Mouse (Mus musculus) kidney, adult 2 months (tissue): Measurements from ENCODE around the gene Ggcx. TPM values are rescaled to one million over a fixed set of nuclear protein-coding genes. Genes with fewer than 3 reads are reported as not detected.

Experiments
- DNase-seq: peaks from one replicate; pipeline ENCODE4 v3.0.0; 2021
- H3K27ac ChIP-seq: fragments of 200-500 bp; 2 replicates; pipeline ENCODE4 v1.5.1; 2012; ENCODE audit warnings: low read depth, low read length, control low read depth, inconsistent platforms; ENCODE audit not compliant: insufficient read depth
- H3K27me3 ChIP-seq: fragments of 200-500 bp; replicated peaks from 2 replicates; pipeline ENCODE4 v1.6.1; 2012; ENCODE audit warnings: mild to moderate bottlenecking, moderate library complexity, low read length, inconsistent platforms; ENCODE audit not compliant: control insufficient read depth, insufficient read depth
- H3K36me3 ChIP-seq: fragments of 200-500 bp; 2 replicates; pipeline ENCODE4 v1.6.1; 2012; ENCODE audit warnings: mild to moderate bottlenecking, moderate library complexity, low read length, inconsistent platforms; ENCODE audit not compliant: control insufficient read depth, insufficient read depth
- H3K4me1 ChIP-seq: fragments of 200-500 bp; 2 replicates; pipeline ENCODE4 v1.6.1; 2011; ENCODE audit warnings: low read length; ENCODE audit not compliant: control insufficient read depth, insufficient read depth
- H3K4me3 ChIP-seq: fragments of 200-500 bp; 2 replicates; pipeline ENCODE4 v1.5.1; 2011; ENCODE audit warnings: mild to moderate bottlenecking, low read depth, low read length, control low read depth; ENCODE audit not compliant: insufficient read depth
- CTCF ChIP-seq: fragments of 200-500 bp; conservative IDR thresholded peaks from 2 replicates; pipeline ENCODE4 v1.5.1; 2011; ENCODE audit warnings: low read depth, mild to moderate bottlenecking, control low read depth, low read length, moderate library complexity, mixed read lengths; ENCODE audit not compliant: insufficient read depth, insufficient read length
- POLR2A ChIP-seq: fragments of 200-500 bp; IDR thresholded peaks from one replicate; pipeline ENCODE4 v1.6.1; 2011; ENCODE audit warnings: low read depth, low read length, control low read depth
- WGBS: fragments of 180-500 bp; shearing (Covaris S2); methylation state at CpG from one replicate; pipeline ENCODE4 v1.1.7; 2018; 5-methylcytosine and 5-hydroxymethylcytosine counted together
- polyA plus RNA-seq: library from polyadenylated mRNA; depleted of rRNA; stranded (reverse); fragments of >200 nt; gene quantifications from 2 replicates; pipeline ENCODE4 v1.2.3, GENCODE M21; 2012

The Ggcx gene
- polyA plus RNA-seq, 1 experiment, result 17.9 TPM

GRCm38 (mm10) chr6:72415964-72416772 lies 2.1 kb downstream of the Ggcx start:
- 0 out of 2 replicates have a peak, but pooled peaks cover 2% of the 10 kb centered on the region for H3K36me3 ChIP-seq
- no peak for DNase-seq
- no peak overlapping the region for H3K4me3 ChIP-seq
- WGBS, result 54% methylated on average over 7 of the region's 7 CpGs
- H3K27ac ChIP-seq, result no peak overlapping the region
- peaks cover 9% of the 10 kb centered on the region; the same call in 1 of the 2 replicates for H3K4me1 ChIP-seq
- TF ChIP-seq POLR2A (no peak), CTCF (no peak)
- no peaks in the 10 kb centered on the region for H3K27me3 ChIP-seq

DNA sequence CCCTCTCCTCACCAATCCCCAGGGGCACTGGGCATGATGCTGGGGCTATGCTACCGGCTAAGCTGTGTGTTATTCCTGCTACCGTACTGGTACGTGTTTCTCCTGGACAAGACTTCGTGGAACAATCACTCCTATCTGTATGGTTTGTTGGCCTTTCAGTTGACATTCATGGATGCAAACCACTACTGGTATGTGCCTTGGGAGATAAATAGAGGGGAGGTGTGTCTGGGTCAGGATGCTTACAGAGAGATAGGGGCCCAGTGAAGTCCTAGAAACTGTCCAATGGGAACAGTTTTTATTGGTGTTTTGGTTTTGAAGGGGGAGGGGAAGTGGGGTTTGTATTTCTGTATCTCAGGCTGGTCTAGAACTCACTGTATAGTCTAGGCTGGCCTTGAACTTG lies 4.2 kb downstream of the Ggcx start:
- H3K27me3 ChIP-seq, result no peaks in the 10 kb centered on the region
- no peak for DNase-seq
- 90% methylated on average over 4 of the region's 4 CpGs for WGBS
- peaks cover 9% of the 10 kb centered on the region; the same call in 1 of the 2 replicates for H3K4me1 ChIP-seq
- no peak for TF ChIP-seq CTCF
- no peak for TF ChIP-seq POLR2A
- H3K36me3 ChIP-seq, result peaks cover 2% of the 10 kb centered on the region; the same call in 1 of the 2 replicates
- H3K4me3 ChIP-seq, result no peak overlapping the region
- H3K27ac ChIP-seq, result no peak overlapping the region

- Histone ChIP-seq H3K4me3 (no peak overlapping the region), H3K36me3 (peaks cover 5% of the 10 kb centered on the region; the same call in 1 of the 2 replicates), H3K27ac (no peak overlapping the region), H3K4me1 (peaks cover 5% of the 10 kb centered on the region; the same call in 1 of the 2 replicates), H3K27me3 (no peaks in the 10 kb centered on the region)
- WGBS, result 95% methylated on average over 1 of the region's 1 CpGs
- TF ChIP-seq CTCF, result no peak
- no peak for TF ChIP-seq POLR2A
- DNase-seq, result no peak
These were observed 5.7 kb downstream of the Ggcx start for GRCm38 (mm10) chr6:72419806-72420205.

DNA sequence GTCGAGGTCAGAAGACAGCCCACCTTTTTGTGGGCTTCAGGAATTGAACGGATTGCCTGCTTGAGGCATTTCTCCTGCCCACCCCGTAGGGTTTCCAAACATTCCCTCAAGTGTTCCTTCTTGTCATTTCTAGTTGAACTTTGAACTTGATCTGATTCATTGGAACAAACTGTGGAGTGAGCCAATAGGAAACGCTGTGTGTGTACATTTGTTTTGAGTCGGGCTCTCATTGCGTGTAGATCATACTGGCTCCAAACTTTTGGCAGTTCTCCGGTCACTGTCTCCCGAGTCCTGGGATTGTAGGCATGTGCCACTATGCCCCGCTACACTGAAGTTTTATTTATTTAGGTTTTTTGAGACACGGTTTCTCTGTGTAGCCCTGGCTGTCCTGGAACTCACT lies 6.8 kb downstream of the Ggcx start:
- no peak overlapping the region for H3K27ac ChIP-seq
- 78% methylated on average over 10 of the region's 10 CpGs for WGBS
- no peaks in the 10 kb centered on the region for H3K27me3 ChIP-seq
- H3K4me1 ChIP-seq, result peaks cover 3% of the 10 kb centered on the region; the same call in 1 of the 2 replicates
- DNase-seq, result no peak
- TF ChIP-seq POLR2A (no peak), CTCF (no peak)
- no peak overlapping the region for H3K4me3 ChIP-seq
- peaks cover 8% of the 10 kb centered on the region for H3K36me3 ChIP-seq

GRCm38 (mm10) chr6:72425646-72426045 lies 11.5 kb downstream of the Ggcx start:
- TF ChIP-seq POLR2A (no peak), CTCF (no peak)
- H3K27ac ChIP-seq, result no peak overlapping the region
- H3K27me3 ChIP-seq, result no peaks in the 10 kb centered on the region
- no peaks in the 10 kb centered on the region for H3K4me1 ChIP-seq
- no peak for DNase-seq
- 94% methylated on average over 11 of the region's 11 CpGs for WGBS
- peaks cover 7% of the 10 kb centered on the region for H3K36me3 ChIP-seq
- H3K4me3 ChIP-seq, result no peak overlapping the region

GRCm38 (mm10) chr6:72428036-72428435 lies 13.9 kb downstream of the Ggcx start:
- Histone ChIP-seq H3K4me1 (no peaks in the 10 kb centered on the region), H3K27ac (no peak overlapping the region), H3K27me3 (no peaks in the 10 kb centered on the region), H3K4me3 (no peak overlapping the region), H3K36me3 (peaks cover 17% of the 10 kb centered on the region)
- WGBS, result 16% methylated on average over 8 of the region's 8 CpGs
- peak; percentile 87 for DNase-seq
- no peak for TF ChIP-seq POLR2A
- peak; percentile 92 for TF ChIP-seq CTCF

DNA sequence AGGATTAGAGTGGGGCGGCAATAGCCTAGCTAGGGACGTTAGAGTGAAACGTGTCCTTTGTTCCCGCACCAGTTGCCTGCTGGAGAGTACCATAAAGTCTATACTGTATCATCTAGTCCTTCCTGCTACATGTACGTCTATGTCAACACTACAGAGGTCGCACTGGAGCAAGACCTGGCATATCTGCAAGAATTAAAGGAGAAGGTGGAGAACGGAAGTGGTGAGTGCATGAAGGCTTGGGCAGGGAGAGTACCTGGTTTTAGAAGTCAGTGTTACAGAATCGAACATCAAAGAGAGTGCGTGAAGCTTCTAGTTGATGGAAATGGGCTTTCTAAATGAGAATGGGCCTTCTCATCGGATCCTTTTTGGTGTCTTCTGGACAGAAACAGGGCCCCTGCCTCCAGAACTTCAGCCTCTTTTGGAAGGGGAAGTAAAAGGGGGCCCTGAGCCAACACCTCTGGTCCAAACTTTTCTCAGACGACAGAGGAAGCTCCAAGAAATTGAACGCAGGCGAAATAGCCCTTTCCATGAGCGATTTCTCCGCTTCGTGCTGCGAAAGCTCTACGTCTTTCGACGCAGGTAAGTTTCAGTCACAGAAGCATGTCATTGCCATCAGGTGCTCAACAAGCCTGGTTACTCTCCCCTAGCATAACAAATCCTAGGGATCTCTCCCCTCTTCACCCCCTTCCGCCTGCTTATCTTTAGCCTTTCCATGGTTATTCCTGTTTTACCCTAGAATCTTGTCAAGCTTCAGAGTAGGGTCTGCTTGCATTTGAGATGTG lies 15.1 kb downstream of the Ggcx start:
- no peak for TF ChIP-seq POLR2A
- no peak for TF ChIP-seq CTCF
- WGBS, result 82% methylated on average over 21 of the region's 21 CpGs
- DNase-seq, result no peak
- peaks cover 22% of the 10 kb centered on the region for H3K36me3 ChIP-seq
- H3K27ac ChIP-seq, result no peak overlapping the region
- no peaks in the 10 kb centered on the region for H3K4me1 ChIP-seq
- no peaks in the 10 kb centered on the region for H3K27me3 ChIP-seq
- H3K4me3 ChIP-seq, result no peak overlapping the region
